Mouse (Mus musculus): ENCODE results near the gene Cdkn1b.

- no peak for TF ChIP-seq CTCF (IDR thresholded peaks at IDR 0.05; ENCODE audit: extremely low read depth, insufficient read depth, insufficient read length, insufficient replicate concordance)
- no peak for TF ChIP-seq POLR2A (IDR thresholded peaks at IDR 0.05; ENCODE audit: low read depth, low read length)
Measured at GRCm38 (mm10) chr6:134887008-134887407, 33.2 kb upstream of the Cdkn1b start.

All from spleen, adult 2 months (tissue).